Mouse (Mus musculus): ENCODE measurements around the gene Ephx3.

- TF ChIP-seq CTCF (IDR thresholded peaks at IDR 0.05; ENCODE audit: insufficient read depth, low read depth, low read length) (no peak), POLR2A (IDR thresholded peaks at IDR 0.05; ENCODE audit: insufficient read depth, low read depth, low read length) (no peak)
These were observed 501 bp upstream of the Ephx3 start for GRCm38 (mm10) chr17:32189850-32190249.
